Mouse (Mus musculus) cerebellum, adult 18-20 months (tissue): ENCODE results near the gene 2310007B03Rik.
"Not testable (repeated sequence)": the region's sequence is repeated elsewhere in the genome, so short reads cannot be mapped to it uniquely, and the experiment has no call there.

Experiments
- DNase-seq, 2 experiments: peaks; one replicate each; pipeline ENCODE4 v3.0.0; 2021

Gene 2310007B03Rik

GRCm38 (mm10) chr1:93160501-93161133 lies at the start of gene 2310007B03Rik:
Gene 2310007B03Rik (minus strand): TSS chr1:93160948.
- DNase-seq, result no peak

- DNase-seq, result peak; percentile 21 to 29
Measured at GRCm38 (mm10) chr1:93210213-93210641, 49.5 kb upstream of the 2310007B03Rik start.

GRCm38 (mm10) chr1:93207536-93208064 lies 46.9 kb upstream of the 2310007B03Rik start:
- no peak for DNase-seq

- no peak for DNase-seq
Measured at GRCm38 (mm10) chr1:93206277-93206970, 45.7 kb upstream of the 2310007B03Rik start.

GRCm38 (mm10) chr1:93197916-93198315 lies 37.2 kb upstream of the 2310007B03Rik start:
- no peak for DNase-seq

GRCm38 (mm10) chr1:93197454-93197853 lies 36.7 kb upstream of the 2310007B03Rik start:
- not testable (repeated sequence) for DNase-seq

- DNase-seq, result no peak
Measured at GRCm38 (mm10) chr1:93194961-93195360, 34.2 kb upstream of the 2310007B03Rik start.

- no peak for DNase-seq
Measured at GRCm38 (mm10) chr1:93190726-93191305, 30.1 kb upstream of the 2310007B03Rik start.

GRCm38 (mm10) chr1:93184071-93184828 lies 23.5 kb upstream of the 2310007B03Rik start:
- DNase-seq, result peak; percentile 23

GRCm38 (mm10) chr1:93182281-93182680 lies 21.5 kb upstream of the 2310007B03Rik start:
- no peak for DNase-seq

GRCm38 (mm10) chr1:93176525-93177332 lies 16.0 kb upstream of the 2310007B03Rik start:
- peak in 1 of 2 experiments; percentile 20 for DNase-seq

GRCm38 (mm10) chr1:93175849-93176248 lies 15.1 kb upstream of the 2310007B03Rik start:
- DNase-seq, result no peak

GRCm38 (mm10) chr1:93174399-93174798 lies 13.7 kb upstream of the 2310007B03Rik start:
- peak; percentile 73 to 84 for DNase-seq

GRCm38 (mm10) chr1:93173665-93174064 lies 12.9 kb upstream of the 2310007B03Rik start:
- no peak for DNase-seq

- no peak for DNase-seq
Measured at GRCm38 (mm10) chr1:93168295-93168775, 7.6 kb upstream of the 2310007B03Rik start, which contains the start of gene Crocc2. Gene Crocc2 (plus strand): TSS chr1:93168725.

- DNase-seq, result no peak
Measured at GRCm38 (mm10) chr1:93166346-93167079, 5.8 kb upstream of the 2310007B03Rik start.

- DNase-seq, result no peak
Measured at GRCm38 (mm10) chr1:93165447-93165846, 4.7 kb upstream of the 2310007B03Rik start.

GRCm38 (mm10) chr1:93162588-93162987 lies 1.8 kb upstream of the 2310007B03Rik start:
- DNase-seq, result no peak

- no peak for DNase-seq
Measured at GRCm38 (mm10) chr1:93161921-93162320, 1.2 kb upstream of the 2310007B03Rik start.

- no peak for DNase-seq
Measured at GRCm38 (mm10) chr1:93161350-93161749, 602 bp upstream of the 2310007B03Rik start.
